Mouse (Mus musculus) small intestine, adult 2 months (tissue): ENCODE results near the gene Tbc1d32.

Experiments
- CTCF ChIP-seq: fragments of 200-500 bp; IDR thresholded peaks from 2 replicates; pipeline ENCODE4 v1.5.1; 2012; ENCODE audit warnings: low read depth, mild to moderate bottlenecking, control low read depth, inconsistent platforms, low read length, moderate library complexity, mixed read lengths; ENCODE audit not compliant: insufficient replicate concordance, insufficient read length; ENCODE audit errors: extremely low read depth
- POLR2A ChIP-seq: fragments of 200-500 bp; IDR thresholded peaks from 2 replicates; pipeline ENCODE4 v1.6.1; 2012; ENCODE audit warnings: low read depth, mild to moderate bottlenecking, control low read depth, inconsistent platforms, low read length, moderate library complexity

GRCm38 (mm10) chr10:56164411-56164810, 64.1 kb downstream of the Tbc1d32 start:
- TF ChIP-seq CTCF (no peak), POLR2A (no peak)
